ENCODE assay signal across 13 mouse cellular contexts in genomic region chr3:105763132-105763851, GRCm38 (mm10). TPM values are rescaled to one million over a fixed set of nuclear protein-coding genes. Genes with fewer than 3 reads are reported as not detected.
DNase-seq lines count a peak whose midpoint lies in the region; ATAC-seq and TF ChIP-seq lines count a peak whose summit lies in the region.
"Had no signal": no experiment of that assay in that cellular context is flagged by ENCODE, and none has a peak within 500 bp of the region (broad histone marks: within the 10 kb centered on the region; RNA-seq: fewer than 3 reads in every experiment).

No protein-coding gene starts in this region.

- peaks cover 27% of the 10 kb centered on the region for H3K4me1 ChIP-seq in heart, embryonic 13.5 days
- H3K4me1 ChIP-seq in bone marrow, adult 2 months (ENCODE audit: control insufficient read depth, insufficient read depth, low read length): peaks cover 4% of the 10 kb centered on the region
- peaks cover 58% of the 10 kb centered on the region for H3K4me1 ChIP-seq in liver, embryonic 15.5 days (replicated peaks)
- peaks cover 13% of the 10 kb centered on the region for H3K4me1 ChIP-seq in thymus, adult 2 months (replicated peaks; ENCODE audit: control insufficient read depth, insufficient read depth, low read length)
- H3K4me1 ChIP-seq: intestine, embryonic 15.5 days had no signal

- no peaks in the 10 kb centered on the region for H3K27me3 ChIP-seq in heart, embryonic 13.5 days (replicated peaks)
- no peaks in the 10 kb centered on the region for H3K27me3 ChIP-seq in liver, embryonic 15.5 days
- no peaks in the 10 kb centered on the region for H3K27me3 ChIP-seq in thymus, adult 2 months (ENCODE audit: control insufficient read depth, insufficient read depth, low read length)
- H3K27me3 ChIP-seq: intestine, embryonic 15.5 days had no signal

- peak overlapping the region; percentile 15; the same call in 1 of the 2 replicates for H3K27ac ChIP-seq in heart, embryonic 13.5 days (replicated peaks)
- H3K27ac ChIP-seq in bone marrow, adult 2 months (ENCODE audit: control insufficient read depth, insufficient read depth, low read depth, low read length, poor library complexity): peak overlapping the region; percentile 38
- peak overlapping the region; percentile 81 for H3K27ac ChIP-seq in liver, embryonic 15.5 days (replicated peaks)
- no peak overlapping the region for H3K27ac ChIP-seq in thymus, adult 2 months (ENCODE audit: control insufficient read depth, insufficient read depth, low read length)
- H3K27ac ChIP-seq: intestine, embryonic 15.5 days had no signal

- no peak for ATAC-seq in heart, embryonic 13.5 days (ENCODE audit: extremely low read depth, insufficient number of reproducible peaks, low FRiP score, low TSS enrichment)
- peak; percentile 71 for ATAC-seq in liver, embryonic 15.5 days (ENCODE audit: insufficient read depth)
- ATAC-seq: intestine, embryonic 15.5 days had no signal

- H3K9ac ChIP-seq in heart, embryonic 13.5 days: no peak overlapping the region
- H3K9ac ChIP-seq in liver, embryonic 15.5 days: 0 out of 2 replicates have a peak overlapping the region, but pooled peaks have one; percentile 8
- H3K9ac ChIP-seq: intestine, embryonic 15.5 days had no signal

- intact Hi-C loops in left cerebral cortex, postnatal 10 days (cut with DNase I): no loop called here

- H3K9me3 ChIP-seq in heart, embryonic 13.5 days: no peaks in the 10 kb centered on the region
- no peaks in the 10 kb centered on the region for H3K9me3 ChIP-seq in liver, embryonic 15.5 days (replicated peaks)
- H3K9me3 ChIP-seq: intestine, embryonic 15.5 days had no signal

- 60% methylated on average over 4 of the region's 4 CpGs for WGBS in heart, embryonic 13.5 days
- WGBS in bone marrow, adult 2 months: 7% methylated on average over 4 of the region's 4 CpGs
- WGBS in liver, embryonic 15.5 days (ENCODE audit: insufficient replicate concordance): 18% methylated on average over 4 of the region's 4 CpGs
- WGBS in thymus, adult 2 months: 3% methylated on average over 4 of the region's 4 CpGs

- no peaks in the 10 kb centered on the region for H3K36me3 ChIP-seq in heart, embryonic 13.5 days
- 0 out of 2 replicates have a peak, but pooled peaks cover 3% of the 10 kb centered on the region for H3K36me3 ChIP-seq in liver, embryonic 15.5 days (replicated peaks)
- H3K36me3 ChIP-seq in thymus, adult 2 months (ENCODE audit: control insufficient read depth, insufficient read depth, low read length): no peaks in the 10 kb centered on the region
- H3K36me3 ChIP-seq: intestine, embryonic 15.5 days had no signal

- peak overlapping the region; percentile 24; the same call in 1 of the 2 replicates for H3K4me2 ChIP-seq in heart, embryonic 13.5 days
- peak overlapping the region; percentile 19 for H3K4me2 ChIP-seq in liver, embryonic 15.5 days
- H3K4me2 ChIP-seq: intestine, embryonic 15.5 days had no signal

- no peak overlapping the region for H3K4me3 ChIP-seq in heart, embryonic 13.5 days
- H3K4me3 ChIP-seq in bone marrow, adult 2 months (replicated peaks; ENCODE audit: control insufficient read depth, low read depth, low read length): no peak overlapping the region
- H3K4me3 ChIP-seq in liver, embryonic 15.5 days (replicated peaks): no peak overlapping the region
- H3K4me3 ChIP-seq in thymus, adult 2 months (ENCODE audit: control insufficient read depth, insufficient read depth, low read length): no peak overlapping the region
- H3K4me3 ChIP-seq: erythroblast, embryonic 14.5 days; intestine, embryonic 15.5 days had no signal

- no peak for TF ChIP-seq POLR2A in bone marrow, adult 2 months (IDR thresholded peaks at IDR 0.05; ENCODE audit: borderline replicate concordance, control insufficient read depth, low read depth, low read length)
- no peak for TF ChIP-seq POLR2A in thymus, adult 2 months (IDR thresholded peaks at IDR 0.05; ENCODE audit: control insufficient read depth, extremely low read depth, insufficient read depth, low read length, poor library complexity)

- no peak for TF ChIP-seq CTCF in bone marrow, adult 2 months (IDR thresholded peaks at IDR 0.05; ENCODE audit: control insufficient read depth, insufficient read depth, low read length)
- no peak for TF ChIP-seq CTCF in thymus, adult 2 months (IDR thresholded peaks at IDR 0.05; ENCODE audit: borderline replicate concordance, control insufficient read depth, extremely low read depth, insufficient read depth, low read length, poor library complexity)

- no peak for DNase-seq in heart, adult 8-10 months (ENCODE audit: low spot score)
- DNase-seq in thymus, adult 2 months: peak; percentile 52
- DNase-seq in layer of hippocampus, adult 9-10 months (ENCODE audit: low spot score): no peak
- DNase-seq in left cerebral cortex, postnatal 10 days (ENCODE audit: extremely low spot score in 1 of 2, low spot score in 2 of 2): no peak
- no peak for DNase-seq in spleen, postnatal 10 days (ENCODE audit: low spot score in 2 of 2)
- DNase-seq: cerebellum, adult 8-10 months; heart, adult 18-20 months; lung, postnatal 14 days had no signal

RNA-seq across cellular contexts. Expression of gene Rap1a, which starts 37.8 kb away (rescaled TPM):
- polyA plus RNA-seq in heart, embryonic 13.5 days (2015; fragmentation: Nextera tagmentation; extraction: Ambion mirVana): 81.3 and 91.9 TPM in 2 replicates
- total RNA-seq in heart, adult 8-10 months (2022): 100 to 1,000 TPM in 2 of 4 experiments, 10 to 100 TPM in 2; 86.5 to 102 (median 97.8) TPM
- 91.9 and 112 TPM in 2 replicates for polyA plus RNA-seq in bone marrow, adult 2 months (2011; ENCODE audit: insufficient read depth, insufficient read length, low replicate concordance, missing spikeins)
- polyA plus RNA-seq in liver, embryonic 15.5 days (2015; fragmentation: Nextera tagmentation; extraction: Ambion mirVana): 87.8 and 106 TPM in 2 replicates
- 11.8 and 14.4 TPM in 2 replicates for polyA plus RNA-seq in thymus, adult 2 months (2012; rRNA removed)
- 10 to 100 TPM; 75.7 to 86.0 TPM for total RNA-seq in left cerebral cortex, postnatal 10 days (2021)

RNA-seq across cellular contexts. Expression of gene Inka2, which starts 58.9 kb away (rescaled TPM):
- 2.0 and 2.3 TPM in 2 replicates for polyA plus RNA-seq in heart, embryonic 13.5 days (2015; fragmentation: Nextera tagmentation; extraction: Ambion mirVana)
- total RNA-seq in heart, adult 8-10 months (2022): 10 to 100 TPM; 13.8 to 20.0 (median 16.1) TPM
- polyA plus RNA-seq in bone marrow, adult 2 months (2011; ENCODE audit: insufficient read depth, insufficient read length, low replicate concordance, missing spikeins): 1.5 TPM in 1 of 2 replicates, not detected in the other
- 0.26 and 0.32 TPM in 2 replicates for polyA plus RNA-seq in liver, embryonic 15.5 days (2015; fragmentation: Nextera tagmentation; extraction: Ambion mirVana)
- polyA plus RNA-seq in thymus, adult 2 months (2012; rRNA removed): 5.5 TPM in 2 replicates
- 10 to 100 TPM; 41.2 to 42.6 TPM for total RNA-seq in left cerebral cortex, postnatal 10 days (2021)
